Mouse (Mus musculus): Measurements from ENCODE around the gene Ralgapa2.

GRCm38 (mm10) chr2:146516894-146517293 lies 4.8 kb upstream of the Ralgapa2 start:
- TF ChIP-seq CTCF (IDR thresholded peaks at IDR 0.05; ENCODE audit: borderline replicate concordance, insufficient read depth, low read length), result no peak
- TF ChIP-seq POLR2A (IDR thresholded peaks at IDR 0.05; ENCODE audit: low read depth, low read length), result no peak
